Mouse (Mus musculus) C2C12 (cell line): Measurements from ENCODE around the gene Hnrnpa1. TPM values are rescaled to one million over a fixed set of nuclear protein-coding genes. Genes with fewer than 3 reads are reported as not detected.

Source experiments
- H3K27me3 ChIP-seq: one replicate; pipeline ENCODE4 v1.6.1; 2011; ENCODE audit not compliant: control insufficient read depth, insufficient read depth, insufficient read length
- H3K36me3 ChIP-seq: one replicate; pipeline ENCODE4 v1.6.1; 2011; ENCODE audit not compliant: control insufficient read depth, insufficient read depth
- H3K4me3 ChIP-seq: one replicate; pipeline ENCODE4 v1.5.1; 2011; ENCODE audit warnings: mild to moderate bottlenecking, control low read depth; ENCODE audit not compliant: poor library complexity, insufficient read depth, severe bottlenecking
- H3K79me2 ChIP-seq: one replicate; pipeline ENCODE4 v1.6.1; 2011; ENCODE audit not compliant: control insufficient read depth, insufficient read depth
- H3K79me3 ChIP-seq: one replicate; pipeline ENCODE4 v1.6.1; 2011; ENCODE audit warnings: low read depth, control low read depth
- H3ac ChIP-seq: one replicate; pipeline ENCODE3; 2011; ENCODE audit warnings: low read depth; ENCODE audit not compliant: control insufficient read depth, insufficient read length
- CEBPB ChIP-seq: IDR thresholded peaks from one replicate; pipeline ENCODE4 v1.6.1; 2011; ENCODE audit warnings: low read depth, mild to moderate bottlenecking, control low read depth, moderate library complexity
- CTCF ChIP-seq: IDR thresholded peaks from one replicate; pipeline ENCODE4 v1.5.1; 2011; ENCODE audit not compliant: control insufficient read depth, insufficient read depth, insufficient read length
- FOSL1 ChIP-seq: IDR thresholded peaks from one replicate; pipeline ENCODE4 v1.8.0; 2011; ENCODE audit warnings: mild to moderate bottlenecking, low read length; ENCODE audit not compliant: poor library complexity, insufficient read depth, severe bottlenecking
- MAX ChIP-seq: IDR thresholded peaks from one replicate; pipeline ENCODE4 v1.6.1; 2011; ENCODE audit warnings: mild to moderate bottlenecking, control low read depth
- MYOD1 ChIP-seq: IDR thresholded peaks from one replicate; pipeline ENCODE4 v1.6.1; 2011; ENCODE audit warnings: low read depth; ENCODE audit not compliant: control insufficient read depth, insufficient read length
- MYOG ChIP-seq: IDR thresholded peaks from one replicate; pipeline ENCODE4 v1.6.1; 2011; ENCODE audit not compliant: control insufficient read depth, insufficient read length; ENCODE audit errors: extremely low read depth
- USF1 ChIP-seq: IDR thresholded peaks from one replicate; pipeline ENCODE4 v1.6.1; 2011; ENCODE audit warnings: low read depth, mild to moderate bottlenecking, control low read depth, moderate library complexity
- microRNA-seq: library from miRNA; unstranded; fragments of <30 nt; microRNA quantifications from one replicate; pipeline ENCODE4, GENCODE M21; 2019; ENCODE audit warnings: borderline microRNAs expressed
- polyA plus RNA-seq: library from polyadenylated mRNA; unstranded; fragments of >200 nt; fragmentation: generic; extraction: Trizol; gene quantifications from one replicate; pipeline ENCODE4 v1.2.1, GENCODE M21; 2012; ENCODE audit warnings: missing spikeins

The Hnrnpa1 gene
- polyA plus RNA-seq, 1 experiment, result 625 TPM

- Histone ChIP-seq H3K79me2 (peaks cover 29% of the 10 kb centered on the region), H3K36me3 (peaks cover 63% of the 10 kb centered on the region), H3K79me3 (no peaks in the 10 kb centered on the region), H3K27me3 (no peaks in the 10 kb centered on the region), H3ac (no peak overlapping the region), H3K4me3 (no peak overlapping the region)
- TF ChIP-seq CTCF (no peak), MAX (no peak), USF1 (no peak), CEBPB (no peak), MYOG (no peak), FOSL1 (no peak), MYOD1 (no peak)
Observed at GRCm38 (mm10) chr15:103290843-103291242, 50.6 kb downstream of the Hnrnpa1 start.

- Histone ChIP-seq H3K27me3 (no peaks in the 10 kb centered on the region), H3K36me3 (peaks cover 83% of the 10 kb centered on the region), H3ac (no peak overlapping the region), H3K79me2 (peaks cover 10% of the 10 kb centered on the region), H3K79me3 (no peaks in the 10 kb centered on the region), H3K4me3 (no peak overlapping the region)
- TF ChIP-seq CTCF (no peak), USF1 (no peak), FOSL1 (no peak), MAX (no peak), MYOG (no peak), MYOD1 (no peak), CEBPB (no peak)
Observed at GRCm38 (mm10) chr15:103292673-103293345, 52.6 kb downstream of the Hnrnpa1 start.

- Histone ChIP-seq H3K27me3 (no peaks in the 10 kb centered on the region), H3K79me3 (no peaks in the 10 kb centered on the region), H3ac (no peak overlapping the region), H3K36me3 (peaks cover 88% of the 10 kb centered on the region), H3K79me2 (peaks cover 4% of the 10 kb centered on the region), H3K4me3 (no peak overlapping the region)
- no peak for TF ChIP-seq MYOG
- TF ChIP-seq MAX, result no peak
- no peak for TF ChIP-seq USF1
- no peak for TF ChIP-seq MYOD1
- no peak for TF ChIP-seq CEBPB
- no peak for TF ChIP-seq FOSL1
- no peak for TF ChIP-seq CTCF
Observed at GRCm38 (mm10) chr15:103293375-103293774, 53.1 kb downstream of the Hnrnpa1 start.

GRCm38 (mm10) chr15:103294649-103295048 lies 54.4 kb downstream of the Hnrnpa1 start:
- H3K27me3 ChIP-seq, result no peaks in the 10 kb centered on the region
- no peak overlapping the region for H3K4me3 ChIP-seq
- peaks cover 91% of the 10 kb centered on the region for H3K36me3 ChIP-seq
- TF ChIP-seq USF1 (no peak), CTCF (no peak), MYOD1 (no peak), MYOG (no peak), FOSL1 (no peak), MAX (no peak), CEBPB (no peak)
- no peaks in the 10 kb centered on the region for H3K79me3 ChIP-seq
- no peaks in the 10 kb centered on the region for H3K79me2 ChIP-seq
- no peak overlapping the region for H3ac ChIP-seq

GRCm38 (mm10) chr15:103295851-103296250 lies 55.6 kb downstream of the Hnrnpa1 start:
- Histone ChIP-seq H3K4me3 (no peak overlapping the region), H3K27me3 (no peaks in the 10 kb centered on the region), H3K79me2 (no peaks in the 10 kb centered on the region), H3ac (no peak overlapping the region), H3K79me3 (no peaks in the 10 kb centered on the region), H3K36me3 (peaks cover 84% of the 10 kb centered on the region)
- TF ChIP-seq FOSL1, result no peak

Small RNAs within 50 kb of the gene (microRNA-seq; reads per million reads assigned to microRNA genes)
- gene Mir148b, result 201 reads per million, percentile 78 among the genes with 10 or more reads in this experiment

Other genes starting within 250 kb of the Hnrnpa1 start
- 1.1 TPM for gene Hoxc8, start 249.8 kb upstream of the Hnrnpa1 start, polyA plus RNA-seq
- 10.6 TPM for gene Hoxc6, start 242.2 kb upstream of the Hnrnpa1 start, polyA plus RNA-seq
- gene Hoxc4, start 221.5 kb upstream of the Hnrnpa1 start, polyA plus RNA-seq, result 3.4 TPM
- 15.7 TPM for gene Smug1, start 73.3 kb upstream of the Hnrnpa1 start, polyA plus RNA-seq
- gene Cbx5, start 616 bp upstream of the Hnrnpa1 start, polyA plus RNA-seq, result 52.3 TPM
- 0.25 TPM for gene Nfe2, start 18.0 kb downstream of the Hnrnpa1 start, polyA plus RNA-seq
- gene Copz1, start 32.3 kb downstream of the Hnrnpa1 start, polyA plus RNA-seq, result 191 TPM
- gene Gpr84, start 70.2 kb downstream of the Hnrnpa1 start, polyA plus RNA-seq, result not detected
- gene Zfp385a, start 99.7 kb downstream of the Hnrnpa1 start, polyA plus RNA-seq, result 21.2 TPM
- gene Itga5, start 126.3 kb downstream of the Hnrnpa1 start, polyA plus RNA-seq, result 104 TPM
- 0.33 TPM for gene Gtsf1, start 190.0 kb downstream of the Hnrnpa1 start, polyA plus RNA-seq
- gene Gtsf2, start 208.0 kb downstream of the Hnrnpa1 start, polyA plus RNA-seq, result not detected
- 1.0 TPM for gene Nckap1l, start 213.4 kb downstream of the Hnrnpa1 start, polyA plus RNA-seq